8 mouse cellular contexts compared by ENCODE assay signal in the genomic region with DNA sequence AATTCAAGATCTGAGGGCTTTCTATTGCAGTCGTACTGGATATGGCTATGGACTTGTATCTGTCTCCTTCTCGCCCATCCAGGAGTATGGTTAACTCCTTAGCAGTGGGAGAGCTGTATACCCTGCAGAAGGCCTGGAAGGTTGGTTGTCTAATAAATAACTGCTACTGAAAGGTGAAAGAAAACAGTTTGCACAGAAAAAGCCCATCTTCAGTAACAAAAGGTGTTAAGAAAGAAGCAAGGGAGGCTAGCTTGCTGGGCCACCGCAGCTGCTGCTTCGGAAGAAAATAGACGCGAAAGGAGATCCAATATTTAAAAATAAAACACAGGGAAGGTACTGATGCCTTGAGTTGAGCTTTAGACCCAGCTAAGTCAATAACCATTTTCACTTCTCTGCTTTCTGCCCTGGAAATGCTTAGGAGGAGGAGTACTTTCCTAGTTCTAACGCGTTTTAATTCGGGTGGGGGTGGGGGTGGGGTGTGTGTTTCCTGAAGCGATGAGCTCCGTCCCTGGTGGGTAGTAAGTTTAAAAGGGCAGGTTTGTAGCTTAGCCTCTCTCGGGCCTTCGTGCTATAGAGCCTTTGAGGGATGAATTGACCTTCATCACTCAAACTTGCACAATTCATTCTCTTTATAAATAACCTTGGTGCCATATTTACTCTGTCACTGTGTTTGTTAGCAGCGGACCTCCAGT. TPM values are rescaled to one million over a fixed set of nuclear protein-coding genes. Genes with fewer than 3 reads are reported as not detected.
DNase-seq lines count a peak whose midpoint lies in the region; ATAC-seq and TF ChIP-seq lines count a peak whose summit lies in the region.

No protein-coding gene starts in this region.

- H3K4me1 ChIP-seq in spleen, adult 2 months (ENCODE audit: control insufficient read depth, insufficient read depth, insufficient read length), result no peaks in the 10 kb centered on the region
- H3K4me1 ChIP-seq in hindbrain, embryonic 16.5 days (ENCODE audit: control insufficient read depth, insufficient read depth, low read depth, low read length), result no peaks in the 10 kb centered on the region; the same call in 1 of the 2 replicates
- H3K4me1 ChIP-seq in midbrain, embryonic 12.5 days, result peaks cover 7% of the 10 kb centered on the region; the same call in 1 of the 2 replicates

- peak; percentile 44; the same call in 1 of the 2 replicates for ATAC-seq in hindbrain, embryonic 16.5 days
- ATAC-seq in midbrain, embryonic 12.5 days (ENCODE audit: low FRiP score, low read depth), result peak; percentile 52; the same call in 1 of the 2 replicates

- TF ChIP-seq CTCF in spleen, adult 2 months (IDR thresholded peaks at IDR 0.05; ENCODE audit: extremely low read depth, insufficient read depth, insufficient read length, insufficient replicate concordance), result no peak

- peak overlapping the region; percentile 100 for H3K4me3 ChIP-seq in spleen, adult 2 months (ENCODE audit: extremely low read depth, insufficient read depth, insufficient read length)
- H3K4me3 ChIP-seq in hindbrain, embryonic 16.5 days (ENCODE audit: low read length), result peak overlapping the region; percentile 78
- peak overlapping the region; percentile 60 for H3K4me3 ChIP-seq in midbrain, embryonic 12.5 days

- H3K36me3 ChIP-seq in spleen, adult 2 months (ENCODE audit: control insufficient read depth, insufficient read depth, low read length), result no peaks in the 10 kb centered on the region
- H3K36me3 ChIP-seq in hindbrain, embryonic 16.5 days (ENCODE audit: control insufficient read depth, insufficient read depth, low read length), result no peaks in the 10 kb centered on the region
- H3K36me3 ChIP-seq in midbrain, embryonic 12.5 days, result no peaks in the 10 kb centered on the region

- H3K9me3 ChIP-seq in hindbrain, embryonic 16.5 days (ENCODE audit: control insufficient read depth, low read length), result no peaks in the 10 kb centered on the region
- H3K9me3 ChIP-seq in midbrain, embryonic 12.5 days, result no peaks in the 10 kb centered on the region

- peak overlapping the region; percentile 1; the same call in 1 of the 2 replicates for H3K27ac ChIP-seq in spleen, adult 2 months (ENCODE audit: insufficient read depth, low read length)
- H3K27ac ChIP-seq in hindbrain, embryonic 16.5 days (ENCODE audit: low read depth, low read length), result peak overlapping the region; percentile 59
- peak overlapping the region; percentile 52; the same call in 1 of the 2 replicates for H3K27ac ChIP-seq in midbrain, embryonic 12.5 days (replicated peaks)

- H3K9ac ChIP-seq in hindbrain, embryonic 16.5 days (ENCODE audit: low read depth, low read length), result peak overlapping the region; percentile 85
- H3K9ac ChIP-seq in midbrain, embryonic 12.5 days (replicated peaks), result peak overlapping the region; percentile 66

- no peaks in the 10 kb centered on the region for H3K27me3 ChIP-seq in spleen, adult 2 months (ENCODE audit: control insufficient read depth, insufficient read depth, low read length)
- no peaks in the 10 kb centered on the region for H3K27me3 ChIP-seq in hindbrain, embryonic 16.5 days (replicated peaks; ENCODE audit: control insufficient read depth, insufficient read depth, low read length)
- no peaks in the 10 kb centered on the region for H3K27me3 ChIP-seq in midbrain, embryonic 12.5 days

- peak; percentile 9 for DNase-seq in cerebellum, adult 8-10 months
- DNase-seq in cerebellum, adult 11-12 months, result no peak
- no peak for DNase-seq in spleen, adult 2 months (ENCODE audit: low read depth in 1 of 2, low spot score in 2 of 2)
- no peak for DNase-seq in spleen, postnatal 4 days (ENCODE audit: low spot score in 2 of 2)
- DNase-seq in layer of hippocampus, postnatal 14 days (ENCODE audit: low spot score in 2 of 2), result no peak
- no peak for DNase-seq in layer of hippocampus, postnatal 36 days

- no peak for TF ChIP-seq POLR2A in spleen, adult 2 months (IDR thresholded peaks at IDR 0.05; ENCODE audit: low read depth, low read length)

- WGBS in spleen, adult 2 months, result 22% methylated on average over 14 of the region's 14 CpGs
- WGBS in hindbrain, embryonic 16.5 days, result 16% methylated on average over 14 of the region's 14 CpGs
- WGBS in midbrain, embryonic 12.5 days, result 22% methylated on average over 14 of the region's 14 CpGs

- H3K4me2 ChIP-seq in hindbrain, embryonic 16.5 days (ENCODE audit: low read length), result peak overlapping the region; percentile 74
- H3K4me2 ChIP-seq in midbrain, embryonic 12.5 days (replicated peaks), result peak overlapping the region; percentile 74

RNA-seq across cellular contexts. Expression of gene Usp45, which starts 0.6 kb away (rescaled TPM):
- 2.3 and 2.9 TPM in 2 replicates for polyA plus RNA-seq in spleen, adult 2 months (2012; rRNA removed)
- polyA plus RNA-seq in hindbrain, embryonic 16.5 days (2015; fragmentation: Nextera tagmentation; extraction: Ambion mirVana), result 5.2 and 5.4 TPM in 2 replicates
- polyA plus RNA-seq in midbrain, embryonic 12.5 days (2016; fragmentation: Nextera tagmentation; extraction: Ambion mirVana), result 9.5 and 10.9 TPM in 2 replicates
- total RNA-seq in layer of hippocampus, postnatal 14 days (2021), result 10 to 100 TPM; 38.5 to 48.3 TPM
- total RNA-seq in layer of hippocampus, postnatal 36 days (2021), result 10 to 100 TPM; 51.2 to 58.8 TPM

RNA-seq across cellular contexts. Expression of gene Tstd3, which starts 0.7 kb away (rescaled TPM):
- polyA plus RNA-seq in spleen, adult 2 months (2012; rRNA removed), result 1.2 and 1.4 TPM in 2 replicates
- polyA plus RNA-seq in hindbrain, embryonic 16.5 days (2015; fragmentation: Nextera tagmentation; extraction: Ambion mirVana), result 25.4 and 28.5 TPM in 2 replicates
- polyA plus RNA-seq in midbrain, embryonic 12.5 days (2016; fragmentation: Nextera tagmentation; extraction: Ambion mirVana), result 28.1 and 28.5 TPM in 2 replicates
- 10 to 100 TPM; 20.6 to 23.0 TPM for total RNA-seq in layer of hippocampus, postnatal 14 days (2021)
- 10 to 100 TPM; 25.4 to 26.7 TPM for total RNA-seq in layer of hippocampus, postnatal 36 days (2021)

RNA-seq across cellular contexts. Expression of gene Ccnc, which starts 38.8 kb away (rescaled TPM):
- 1.9 and 2.3 TPM in 2 replicates for polyA plus RNA-seq in spleen, adult 2 months (2012; rRNA removed)
- polyA plus RNA-seq in hindbrain, embryonic 16.5 days (2015; fragmentation: Nextera tagmentation; extraction: Ambion mirVana), result 68.7 and 72.4 TPM in 2 replicates
- 67.8 and 68.9 TPM in 2 replicates for polyA plus RNA-seq in midbrain, embryonic 12.5 days (2016; fragmentation: Nextera tagmentation; extraction: Ambion mirVana)
- total RNA-seq in layer of hippocampus, postnatal 14 days (2021), result 10 to 100 TPM; 39.6 to 45.4 TPM
- 10 to 100 TPM; 39.3 to 42.2 TPM for total RNA-seq in layer of hippocampus, postnatal 36 days (2021)

Comparison
In these comparisons a context has a peak if more than half of its experiments do, and no peak if none do; other contexts are left out.
1. H3K27ac ChIP-seq: peak in every context shown above with its lines; median percentile 59 in hindbrain, embryonic 16.5 days; 52 in midbrain, embryonic 12.5 days; 1 in spleen, adult 2 months.
2. RNA of gene Tstd3, which starts 0.7 kb away (polyA plus RNA-seq): 25.4 to 28.5 TPM in hindbrain, embryonic 16.5 days and 28.1 to 28.5 TPM in midbrain, embryonic 12.5 days; 1.2 to 1.4 TPM in spleen, adult 2 months; every median in the first group is over 10 times any median in the second.
3. RNA of gene Ccnc, which starts 38.8 kb away (polyA plus RNA-seq): 68.7 to 72.4 TPM in hindbrain, embryonic 16.5 days and 67.8 to 68.9 TPM in midbrain, embryonic 12.5 days; 1.9 to 2.3 TPM in spleen, adult 2 months; every median in the first group is over 10 times any median in the second.
4. Peak in every context shown above with its lines, with median percentiles within 50 percentile points of each other: H3K4me3 ChIP-seq.